Mouse (Mus musculus) embryo, embryonic 9.5 days (tissue): ENCODE measurements around the gene Fam207a.
A peak's percentile ranks its signal among the peaks of the same experiment; 100 is the strongest.

Experiments
- DNase-seq: peaks from one replicate; pipeline ENCODE4 v3.0.0-alpha.2; 2017; ENCODE audit errors: extremely low spot score

Fam207a gene

GRCm38 (mm10) chr10:77502967-77503922 is 12.3 kb downstream of the Fam207a start:
- no peak for DNase-seq

DNA sequence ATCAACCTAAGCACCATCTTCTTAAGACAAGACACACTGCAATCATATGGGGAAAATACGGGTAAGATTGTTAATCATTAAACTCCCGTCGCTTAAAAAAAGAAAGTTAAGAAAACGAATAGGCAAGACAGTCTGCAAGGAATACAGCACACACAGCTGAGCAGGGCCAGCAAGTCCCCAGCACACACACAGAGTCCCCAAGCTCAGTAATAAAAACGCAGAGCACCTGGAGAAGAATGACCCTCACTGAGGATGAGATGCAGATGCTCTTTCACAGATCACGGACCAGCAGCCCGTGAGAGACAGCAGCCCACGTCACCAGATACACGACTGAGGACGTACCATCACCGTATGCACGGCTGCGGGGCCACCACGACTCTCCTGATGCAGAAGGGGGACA is 14.9 kb downstream of the Fam207a start:
- no peak for DNase-seq

DNA sequence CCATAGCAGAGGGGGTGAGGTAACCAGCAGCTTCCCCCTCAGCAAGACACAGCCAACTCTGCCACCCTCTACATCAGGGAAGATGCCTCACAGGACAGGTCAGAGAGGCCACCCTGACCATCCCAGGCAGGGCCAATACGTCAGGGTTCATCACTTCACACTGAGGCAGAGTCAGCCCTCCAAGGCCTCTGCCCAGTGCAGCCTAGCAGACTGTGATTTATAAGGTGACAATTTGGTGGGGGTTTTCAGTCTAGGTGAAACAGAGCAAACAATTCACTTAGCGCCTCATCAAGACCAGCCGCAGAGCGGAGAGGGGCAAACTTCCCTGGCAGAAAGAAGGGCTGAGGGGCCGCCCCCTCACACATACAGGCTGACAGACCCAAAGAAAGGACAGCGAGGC is 17.3 kb downstream of the Fam207a start:
- no peak for DNase-seq

DNA sequence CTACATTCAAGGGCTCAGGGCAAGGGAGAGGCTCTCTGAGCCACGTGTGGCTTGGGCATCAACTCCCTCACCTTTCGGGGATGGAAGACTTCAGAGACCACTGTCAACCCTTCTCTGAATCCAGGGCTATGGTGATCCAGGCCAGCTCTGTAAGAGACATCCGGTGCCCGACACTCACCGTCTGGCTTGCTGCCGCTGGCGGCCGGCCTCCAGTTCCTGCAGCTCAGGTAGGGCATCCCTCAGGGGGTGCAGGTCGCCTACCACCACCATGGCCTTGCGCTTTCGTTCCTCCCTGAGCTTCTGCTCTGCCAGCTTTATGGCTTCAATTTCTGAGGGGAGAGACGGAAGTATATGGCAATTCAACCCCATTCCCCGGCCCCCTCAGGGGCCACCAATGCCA is 18.4 kb downstream of the Fam207a start:
- no peak for DNase-seq

- no peak for DNase-seq
Observed at GRCm38 (mm10) chr10:77492885-77493284, 22.7 kb downstream of the Fam207a start.

- no peak for DNase-seq
Observed at GRCm38 (mm10) chr10:77491585-77491984, 24.0 kb downstream of the Fam207a start.

DNA sequence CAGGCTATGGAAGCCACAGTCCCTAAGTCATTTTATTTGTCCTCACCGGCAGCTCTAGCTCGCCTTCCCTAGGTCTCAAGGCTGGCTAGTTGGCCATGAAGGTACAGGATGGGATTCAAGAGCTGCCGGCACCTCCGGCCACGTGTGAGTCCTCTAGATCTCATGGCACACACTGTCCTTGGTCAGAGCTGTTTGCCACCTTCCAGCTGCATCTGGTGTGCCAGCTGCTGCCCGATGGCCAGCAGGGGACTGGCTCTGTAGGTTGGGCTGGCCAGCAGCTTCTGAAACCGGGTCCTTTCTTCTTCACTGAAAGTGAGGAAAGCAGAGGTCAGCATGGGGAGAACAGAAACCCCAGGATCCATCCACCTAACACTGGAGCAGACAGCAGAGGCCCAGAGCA is 27.4 kb downstream of the Fam207a start:
- DNase-seq, result no peak

- DNase-seq, result no peak
Observed at GRCm38 (mm10) chr10:77485786-77486185, 29.8 kb downstream of the Fam207a start.

GRCm38 (mm10) chr10:77484205-77484935 is 31.2 kb downstream of the Fam207a start:
- peak; percentile 22 for DNase-seq

DNA sequence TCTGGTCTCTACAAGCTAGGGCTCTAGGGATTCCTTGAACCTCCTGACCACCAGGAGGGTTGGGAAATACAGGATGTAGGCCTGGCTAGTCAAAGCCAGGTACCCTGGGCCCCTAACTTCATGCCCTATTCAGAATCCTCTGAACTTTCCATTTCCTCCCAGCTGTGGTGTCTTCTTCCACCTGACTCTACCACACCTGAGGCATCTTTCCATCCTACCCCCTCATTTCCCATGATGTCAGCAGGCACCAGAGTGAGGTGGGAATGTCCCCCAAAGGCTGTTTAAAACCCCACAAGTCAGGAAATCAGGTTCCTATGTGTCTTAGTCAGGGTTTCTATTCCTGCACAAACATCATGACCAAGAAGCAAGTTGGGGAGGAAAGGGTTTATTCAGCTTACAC is 33.8 kb downstream of the Fam207a start:
- DNase-seq, result no peak

- DNase-seq, result no peak
Observed at GRCm38 (mm10) chr10:77479972-77480371, 35.6 kb downstream of the Fam207a start.

DNA sequence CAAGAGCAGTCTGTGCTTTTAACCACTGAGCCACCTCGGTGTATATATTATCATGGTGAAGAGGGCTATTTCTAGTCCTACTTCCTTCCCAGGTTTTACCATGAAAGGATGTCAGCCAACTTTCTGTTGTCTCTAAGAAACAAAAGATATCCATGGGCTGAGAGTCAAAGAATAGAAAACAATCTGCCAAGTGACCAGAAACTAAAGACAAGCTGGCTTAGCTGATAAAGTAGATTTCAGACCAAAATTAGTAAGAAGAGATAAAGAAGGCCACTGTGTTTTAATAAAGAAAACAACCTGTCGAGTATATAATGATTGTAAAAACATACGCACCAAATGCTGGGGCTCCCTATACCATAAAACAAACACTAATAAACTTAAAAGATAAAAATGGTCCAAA is 38.7 kb downstream of the Fam207a start:
- DNase-seq, result no peak

DNA sequence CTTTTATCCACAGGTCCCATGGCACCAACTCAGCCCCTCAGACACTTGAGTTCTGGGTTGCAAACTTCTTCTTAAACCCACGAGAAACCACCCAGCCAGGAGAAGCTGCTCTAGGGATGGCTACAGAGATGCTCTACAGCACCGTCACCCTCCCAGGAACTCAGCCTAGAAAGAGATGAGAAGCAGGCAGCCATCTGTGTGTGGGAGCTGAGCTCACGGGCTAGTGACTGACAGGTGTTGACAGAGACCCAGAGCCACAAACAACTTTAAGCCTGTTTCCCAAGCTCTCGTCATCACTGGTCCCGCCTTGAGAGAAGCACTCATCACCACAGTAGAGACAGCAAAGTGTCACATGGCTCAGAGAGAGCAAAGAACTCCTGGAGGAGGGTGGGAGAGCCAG is 43.4 kb downstream of the Fam207a start:
- no peak for DNase-seq

- DNase-seq, result no peak
Observed at GRCm38 (mm10) chr10:77471512-77471911, 44.1 kb downstream of the Fam207a start.

DNA sequence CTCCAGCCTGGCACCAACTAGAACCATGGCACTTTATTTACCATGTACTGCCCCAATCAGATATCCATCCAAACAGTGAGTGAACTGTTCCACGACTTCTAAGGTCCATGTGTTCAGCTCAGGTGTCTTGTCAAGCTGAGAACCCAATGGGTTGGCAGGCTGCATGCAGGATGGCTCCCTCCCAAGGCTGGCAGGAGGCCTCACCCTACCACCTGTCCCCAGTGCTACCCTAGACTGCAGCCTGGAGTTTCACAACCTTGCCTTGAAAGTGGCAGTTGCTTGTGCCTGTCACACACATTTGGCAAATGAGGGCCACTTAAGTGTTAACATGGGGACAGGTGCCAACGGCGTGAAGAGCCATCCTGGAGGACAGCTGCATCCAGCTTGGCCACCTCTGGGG is 44.8 kb downstream of the Fam207a start:
- DNase-seq, result no peak

DNA sequence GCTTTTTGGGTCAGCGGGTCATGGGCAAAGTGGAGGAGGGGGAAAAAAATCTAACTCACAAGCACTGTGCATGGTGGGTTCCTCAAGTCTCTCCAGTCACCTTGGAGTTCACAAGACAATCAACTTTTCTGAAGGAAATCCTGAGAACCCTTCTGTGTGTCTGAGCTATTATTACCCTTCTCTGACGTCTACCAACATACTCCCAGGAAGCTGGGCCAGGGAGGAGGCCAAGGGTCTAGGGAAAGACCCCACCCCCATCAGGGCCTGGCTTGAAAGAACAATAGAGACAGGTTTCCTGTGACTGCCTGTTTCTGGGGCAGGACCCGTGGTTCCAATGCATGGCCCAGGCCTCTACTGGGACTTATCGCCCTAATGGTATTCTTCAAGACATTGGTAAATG is 46.9 kb downstream of the Fam207a start:
- DNase-seq, result no peak

DNA sequence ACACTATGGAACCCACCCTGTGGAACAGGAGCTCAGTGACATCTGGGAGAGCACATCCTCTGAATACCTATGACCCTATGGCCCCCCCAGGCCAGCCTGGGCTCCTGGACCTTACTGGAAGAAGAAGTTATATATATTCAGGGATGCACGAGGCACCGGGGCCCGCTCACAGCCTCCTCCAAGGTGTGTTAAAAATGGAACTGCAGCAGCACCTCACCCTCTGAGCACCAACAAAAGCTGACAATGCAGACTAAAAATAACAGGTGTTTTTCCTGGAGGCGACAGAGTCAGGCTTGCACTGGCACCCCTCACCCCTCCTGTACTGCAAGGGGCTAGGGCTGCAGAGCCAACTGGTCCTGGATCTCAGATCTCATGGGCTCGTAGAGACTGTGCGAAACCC is 48.2 kb downstream of the Fam207a start:
- no peak for DNase-seq

GRCm38 (mm10) chr10:77465902-77466301 is 49.7 kb downstream of the Fam207a start:
- no peak for DNase-seq

GRCm38 (mm10) chr10:77464181-77464936 is 51.2 kb downstream of the Fam207a start:
- DNase-seq, result no peak

- DNase-seq, result no peak
Observed at GRCm38 (mm10) chr10:77461161-77461560, 54.4 kb downstream of the Fam207a start.

GRCm38 (mm10) chr10:77457701-77458100 is 57.9 kb downstream of the Fam207a start:
- DNase-seq, result no peak

GRCm38 (mm10) chr10:77456507-77456906 is 59.1 kb downstream of the Fam207a start:
- DNase-seq, result no peak
